11 mouse cellular contexts compared by ENCODE assay signal in the genomic region with DNA sequence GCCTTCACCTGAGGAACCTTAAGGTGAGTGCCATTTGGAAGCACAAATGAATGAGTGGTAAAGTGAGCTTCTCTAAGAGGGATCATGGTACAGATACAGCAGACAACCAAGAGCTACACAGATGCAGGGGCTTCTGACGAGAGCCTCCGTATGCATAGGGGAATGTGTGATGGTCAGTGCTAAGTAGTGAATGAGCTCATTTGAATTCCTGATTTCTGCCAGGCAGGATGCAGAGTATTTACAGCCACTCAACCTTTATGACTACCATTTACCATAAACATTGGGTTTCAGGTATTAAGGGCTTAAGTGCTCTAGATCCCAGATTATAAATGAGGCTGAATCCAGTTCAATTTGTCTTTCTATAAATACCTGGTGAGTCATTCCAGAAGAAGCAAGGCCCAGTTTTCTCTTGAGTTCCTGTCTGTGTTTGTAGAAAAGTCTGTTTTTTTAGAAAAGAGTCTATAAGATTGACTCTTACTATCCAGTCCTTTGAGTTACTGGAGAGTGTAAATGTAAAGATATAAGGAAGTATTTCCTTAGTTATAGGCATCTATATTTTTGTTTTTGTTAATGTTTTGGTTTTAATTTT.
"Had no signal": no experiment of that assay in that cellular context is flagged by ENCODE, and none has a peak within 500 bp of the region (broad histone marks: within the 10 kb centered on the region; RNA-seq: fewer than 3 reads in every experiment).

No protein-coding gene starts in this region.

- H3K27ac ChIP-seq: kidney, embryonic 15.5 days; limb, embryonic 12.5 days; liver, embryonic 14.5 days; midbrain, embryonic 13.5 days had no signal

- H3K9ac ChIP-seq: kidney, embryonic 15.5 days; limb, embryonic 12.5 days; liver, embryonic 14.5 days; midbrain, embryonic 13.5 days had no signal

- H3K9me3 ChIP-seq: kidney, embryonic 15.5 days; limb, embryonic 12.5 days; midbrain, embryonic 13.5 days had no signal

- H3K4me2 ChIP-seq: kidney, embryonic 15.5 days; limb, embryonic 12.5 days; midbrain, embryonic 13.5 days had no signal

- H3K4me1 ChIP-seq: kidney, embryonic 15.5 days; limb, embryonic 12.5 days had no signal

- DNase-seq: kidney, adult 2 months; kidney, postnatal 14 days; lung, adult 18-20 months; right cerebral cortex, postnatal 4 days; spleen, adult 18-20 months; thymus, adult 2 months; thymus, postnatal 25 days had no signal

- ATAC-seq: midbrain, embryonic 13.5 days had no signal

- H3K27me3 ChIP-seq: kidney, embryonic 15.5 days; limb, embryonic 12.5 days; midbrain, embryonic 13.5 days had no signal

- H3K4me3 ChIP-seq: kidney, embryonic 15.5 days; limb, embryonic 12.5 days; midbrain, embryonic 13.5 days had no signal
